Mouse (Mus musculus) myocyte (in vitro differentiated cells): ENCODE results near the gene Lyrm4.

Experiments used
- MAX ChIP-seq: IDR thresholded peaks from one replicate; pipeline ENCODE4 v1.6.1; 2011; ENCODE audit warnings: low read depth, mild to moderate bottlenecking, control low read depth
- MYOD1 ChIP-seq, 3 experiments: IDR thresholded peaks; one replicate each; pipeline ENCODE4 v1.6.1; 2011; ENCODE audit warnings: control low read depth in 2 of 3, low read depth in 2 of 3, mild to moderate bottlenecking in 2 of 3, moderate library complexity in 1 of 3; ENCODE audit not compliant: insufficient read length in 2 of 3, control insufficient read depth in 1 of 3
- MYOG ChIP-seq, 3 experiments: IDR thresholded peaks; one replicate each; pipeline ENCODE4 v1.6.1; 2011; ENCODE audit warnings: control low read depth in 2 of 3, low read depth in 2 of 3, mild to moderate bottlenecking in 2 of 3; ENCODE audit not compliant: insufficient read length in 2 of 3, control insufficient read depth in 1 of 3, insufficient read depth in 1 of 3
- POLR2A ChIP-seq: IDR thresholded peaks from one replicate; pipeline ENCODE4 v1.6.1; 2011; ENCODE audit warnings: low read depth, mild to moderate bottlenecking, control low read depth, moderate library complexity; ENCODE audit not compliant: insufficient read length

DNA sequence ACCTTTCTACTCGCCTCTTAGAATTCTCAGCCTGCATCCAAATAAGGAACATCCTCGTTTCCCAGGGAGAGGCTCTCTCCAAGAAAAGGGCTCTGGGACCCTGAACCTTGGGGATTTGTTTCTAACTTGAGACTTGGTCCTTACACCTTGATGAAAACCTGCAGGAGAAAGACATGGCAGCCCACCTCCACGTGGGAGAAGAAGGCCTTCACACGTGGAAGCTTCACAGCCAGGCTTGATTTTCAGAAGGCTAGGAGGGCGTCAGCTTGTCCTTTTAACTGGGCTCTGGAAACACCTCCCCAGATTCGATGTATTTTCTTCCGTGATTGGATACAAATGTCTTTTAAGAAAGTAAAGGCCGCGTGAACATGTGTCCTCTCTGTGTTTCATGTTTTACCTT is 147.5 kb downstream of the Lyrm4 start:
- TF ChIP-seq POLR2A (no peak), MYOD1 (IDR thresholded peaks at IDR 0.05; ENCODE audit: control insufficient read depth in 1 of 3, insufficient read length in 2 of 3, low read depth in 2 of 3) (no peak), MAX (no peak), MYOG (IDR thresholded peaks at IDR 0.05; ENCODE audit: control insufficient read depth in 1 of 3, insufficient read depth in 1 of 3, insufficient read length in 2 of 3, low read depth in 2 of 3) (no peak)
